Mouse (Mus musculus) embryonic fibroblast, embryonic 13.5 days (primary cell): Measurements from ENCODE around the gene Krtap3-3.

Experiments used
- CTCF ChIP-seq: IDR thresholded peaks from 2 replicates; pipeline ENCODE4 v1.5.1; 2011; ENCODE audit warnings: mild to moderate bottlenecking, control low read depth, low read length, moderate library complexity, borderline replicate concordance; ENCODE audit not compliant: insufficient read depth
- POLR2A ChIP-seq: IDR thresholded peaks from 2 replicates; pipeline ENCODE4 v1.6.1; 2011; ENCODE audit warnings: low read depth, mild to moderate bottlenecking, control low read depth, low read length, moderate library complexity

GRCm38 (mm10) chr11:99557976-99558745 lies 7.5 kb upstream of the Krtap3-3 start:
- TF ChIP-seq POLR2A, result no peak
- TF ChIP-seq CTCF, result no peak
